8 mouse cellular contexts compared by ENCODE assay signal in the genomic region with DNA sequence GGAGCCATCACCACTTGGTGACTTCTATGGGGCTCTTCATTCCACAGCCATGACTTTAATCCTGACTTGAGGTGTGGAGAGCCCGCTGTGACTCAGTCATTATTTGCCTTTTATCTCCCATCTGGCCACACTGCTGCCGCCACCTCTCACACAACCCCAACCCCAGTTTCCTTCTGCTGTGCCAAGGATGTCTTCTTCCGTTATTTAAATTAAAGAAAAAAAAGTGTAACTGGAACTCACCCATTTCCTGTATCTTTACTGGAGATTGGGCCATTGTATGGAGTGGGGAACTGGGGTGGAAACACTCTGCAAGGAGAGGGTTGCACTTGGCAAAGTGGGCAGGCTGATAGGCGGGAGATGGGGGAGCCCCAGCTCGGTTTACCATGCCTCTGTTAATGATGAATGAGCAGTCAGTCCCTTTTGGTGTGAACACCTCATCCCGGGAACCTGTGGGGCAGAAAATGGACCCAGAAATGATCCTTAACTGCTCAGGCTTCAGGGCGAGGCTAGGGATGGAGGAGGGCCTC. TPM values are rescaled to one million over a fixed set of nuclear protein-coding genes. Genes with fewer than 3 reads are reported as not detected.
A peak's percentile ranks its signal among the peaks of the same experiment; 100 is the strongest.
DNase-seq lines count a peak whose midpoint lies in the region; ATAC-seq and TF ChIP-seq lines count a peak whose summit lies in the region.

No protein-coding gene starts in this region.

- WGBS in kidney, embryonic 16.5 days: 42% methylated on average over 7 of the region's 7 CpGs
- 43% methylated on average over 7 of the region's 7 CpGs for WGBS in intestine, embryonic 16.5 days

- no peak for TF ChIP-seq POLR2A in cortical plate, adult 2 months (IDR thresholded peaks at IDR 0.05; ENCODE audit: extremely low read depth, insufficient read depth, low read length)
- no peak for TF ChIP-seq POLR2A in myocyte (IDR thresholded peaks at IDR 0.05; ENCODE audit: insufficient read length, low read depth)

- no peaks in the 10 kb centered on the region for H3K9me3 ChIP-seq in kidney, embryonic 16.5 days (ENCODE audit: low read length)
- no peaks in the 10 kb centered on the region for H3K9me3 ChIP-seq in intestine, embryonic 16.5 days (ENCODE audit: control insufficient read depth, low read length)

- no peaks in the 10 kb centered on the region for H3K27me3 ChIP-seq in kidney, embryonic 16.5 days (ENCODE audit: insufficient read depth, low read length)
- no peaks in the 10 kb centered on the region for H3K27me3 ChIP-seq in intestine, embryonic 16.5 days (replicated peaks; ENCODE audit: control insufficient read depth, insufficient read depth, low read length)
- no peaks in the 10 kb centered on the region for H3K27me3 ChIP-seq in myocyte (ENCODE audit: control insufficient read depth, insufficient read depth, insufficient read length)

- DNase-seq in kidney, adult 8-10 months: no peak
- DNase-seq in spleen, adult 12 weeks (ENCODE audit: low spot score): no peak
- DNase-seq in kidney, postnatal 10 days: no peak
- DNase-seq in right cerebral cortex, postnatal 14 days: no peak

- TF ChIP-seq CTCF in cortical plate, adult 2 months (IDR thresholded peaks at IDR 0.05; ENCODE audit: extremely low read depth, insufficient read depth, low read length): no peak

- peaks cover 35% of the 10 kb centered on the region for H3K36me3 ChIP-seq in kidney, embryonic 16.5 days (ENCODE audit: insufficient read depth, low read length)
- H3K36me3 ChIP-seq in intestine, embryonic 16.5 days (ENCODE audit: control insufficient read depth, insufficient read depth, low read length): peaks cover 6% of the 10 kb centered on the region; the same call in 1 of the 2 replicates
- H3K36me3 ChIP-seq in myocyte (ENCODE audit: control insufficient read depth, insufficient read depth): no peaks in the 10 kb centered on the region

- peaks cover 49% of the 10 kb centered on the region for H3K4me1 ChIP-seq in kidney, embryonic 16.5 days (ENCODE audit: insufficient read depth, low read length)
- H3K4me1 ChIP-seq in cortical plate, adult 2 months (ENCODE audit: control insufficient read depth, insufficient read depth, low read length): no peaks in the 10 kb centered on the region; the same call in 1 of the 2 replicates
- H3K4me1 ChIP-seq in intestine, embryonic 16.5 days (ENCODE audit: control insufficient read depth, insufficient read depth, low read length): peaks cover 37% of the 10 kb centered on the region

- H3K9ac ChIP-seq in kidney, embryonic 16.5 days (replicated peaks; ENCODE audit: low read length): no peak overlapping the region; the same call in 1 of the 2 replicates
- peak overlapping the region; percentile 85; the same call in 1 of the 2 replicates for H3K9ac ChIP-seq in intestine, embryonic 16.5 days (ENCODE audit: low read depth, low read length)

- H3ac ChIP-seq in myocyte (ENCODE audit: control insufficient read depth, insufficient read length): peak overlapping the region; percentile 8

- ATAC-seq in kidney, embryonic 16.5 days (ENCODE audit: low FRiP score, low TSS enrichment): peak; percentile 18
- ATAC-seq in intestine, embryonic 16.5 days: no peak

- peak overlapping the region; percentile 71; the same call in 1 of the 2 replicates for H3K4me3 ChIP-seq in kidney, embryonic 16.5 days (ENCODE audit: low read length)
- peak overlapping the region; percentile 59; the same call in 1 of the 2 replicates for H3K4me3 ChIP-seq in cortical plate, adult 2 months (ENCODE audit: insufficient read depth, low read length)
- peak overlapping the region; percentile 75 for H3K4me3 ChIP-seq in intestine, embryonic 16.5 days (ENCODE audit: low read length)
- peak overlapping the region; percentile 35 for H3K4me3 ChIP-seq in myocyte

- peaks cover 14% of the 10 kb centered on the region for H3K79me2 ChIP-seq in myocyte (ENCODE audit: control insufficient read depth, insufficient read depth)

- H3K27ac ChIP-seq in kidney, embryonic 16.5 days (ENCODE audit: low read length): no peak overlapping the region
- H3K27ac ChIP-seq in cortical plate, adult 2 months (ENCODE audit: insufficient read depth, low read length): no peak overlapping the region
- H3K27ac ChIP-seq in intestine, embryonic 16.5 days (ENCODE audit: low read length): peak overlapping the region; percentile 28; the same call in 1 of the 2 replicates

- peak overlapping the region; percentile 97 for H3K4me2 ChIP-seq in kidney, embryonic 16.5 days (replicated peaks; ENCODE audit: low read depth, low read length)
- peak overlapping the region; percentile 94 for H3K4me2 ChIP-seq in intestine, embryonic 16.5 days (ENCODE audit: low read depth, low read length)
- no peak overlapping the region for H3K4me2 ChIP-seq in myocyte (ENCODE audit: low read depth)

TF ChIP-seq in myocyte, 11 proteins besides CTCF, POLR2A, EP300 and RAD21:
- TF ChIP-seq REST (IDR thresholded peaks at IDR 0.05; ENCODE audit: insufficient read depth, insufficient read length): no peak
- TF ChIP-seq SRF (IDR thresholded peaks at IDR 0.05; ENCODE audit: control insufficient read depth, insufficient read length, low read depth): no peak
- TF ChIP-seq USF1 (IDR thresholded peaks at IDR 0.05; ENCODE audit: low read depth): no peak
- no peak for TF ChIP-seq MYOD1 (IDR thresholded peaks at IDR 0.05; ENCODE audit: control insufficient read depth in 1 of 3, insufficient read length in 2 of 3, low read depth in 2 of 3)
- TF ChIP-seq POLR2AphosphoS2 (IDR thresholded peaks at IDR 0.05; ENCODE audit: insufficient read length, low read depth): no peak
- TF ChIP-seq TCF12 (IDR thresholded peaks at IDR 0.05; ENCODE audit: insufficient read depth, poor library complexity, severe bottlenecking): no peak
- TF ChIP-seq TCF3 (IDR thresholded peaks at IDR 0.05; ENCODE audit: insufficient read length, low read depth): no peak
- no peak for TF ChIP-seq CEBPB (IDR thresholded peaks at IDR 0.05; ENCODE audit: insufficient read depth, poor library complexity, severe bottlenecking)
- TF ChIP-seq MAX (IDR thresholded peaks at IDR 0.05; ENCODE audit: low read depth): no peak
- no peak for TF ChIP-seq E2F4 (IDR thresholded peaks at IDR 0.05; ENCODE audit: insufficient read depth)
- no peak for TF ChIP-seq MYOG (IDR thresholded peaks at IDR 0.05; ENCODE audit: control insufficient read depth in 1 of 3, insufficient read depth in 1 of 3, insufficient read length in 2 of 3, low read depth in 2 of 3)

RNA-seq across cellular contexts. Expression of gene Fam189b, which starts 0.3 kb away (rescaled TPM):
- polyA plus RNA-seq in kidney, embryonic 16.5 days (2015; fragmentation: Nextera tagmentation; extraction: Ambion mirVana): 43.6 and 51.2 TPM in 2 replicates
- polyA plus RNA-seq in cortical plate, adult 2 months (2012; rRNA removed): 84.1 and 86.2 TPM in 2 replicates
- 16.7 and 20.8 TPM in 2 replicates for polyA plus RNA-seq in intestine, embryonic 16.5 days (2015; fragmentation: Nextera tagmentation; extraction: Ambion mirVana)
- polyA plus RNA-seq in myocyte (2012; fragmentation: generic; extraction: Trizol): 15.0 TPM

RNA-seq across cellular contexts. Expression of gene Scamp3, which starts 5.3 kb away (rescaled TPM):
- 140 TPM in 2 replicates for polyA plus RNA-seq in kidney, embryonic 16.5 days (2015; fragmentation: Nextera tagmentation; extraction: Ambion mirVana)
- 94.5 and 95.7 TPM in 2 replicates for polyA plus RNA-seq in cortical plate, adult 2 months (2012; rRNA removed)
- 141 and 142 TPM in 2 replicates for polyA plus RNA-seq in intestine, embryonic 16.5 days (2015; fragmentation: Nextera tagmentation; extraction: Ambion mirVana)
- 127 TPM for polyA plus RNA-seq in myocyte (2012; fragmentation: generic; extraction: Trizol)

RNA-seq across cellular contexts. Expression of gene Clk2, which starts 18.0 kb away (rescaled TPM):
- polyA plus RNA-seq in kidney, embryonic 16.5 days (2015; fragmentation: Nextera tagmentation; extraction: Ambion mirVana): 29.1 and 30.6 TPM in 2 replicates
- 68.0 and 73.0 TPM in 2 replicates for polyA plus RNA-seq in cortical plate, adult 2 months (2012; rRNA removed)
- polyA plus RNA-seq in intestine, embryonic 16.5 days (2015; fragmentation: Nextera tagmentation; extraction: Ambion mirVana): 17.3 and 18.0 TPM in 2 replicates
- polyA plus RNA-seq in myocyte (2012; fragmentation: generic; extraction: Trizol): 22.2 TPM

RNA-seq across cellular contexts. Expression of gene Gba, which starts 20.1 kb away (rescaled TPM):
- polyA plus RNA-seq in kidney, embryonic 16.5 days (2015; fragmentation: Nextera tagmentation; extraction: Ambion mirVana): 54.9 and 56.1 TPM in 2 replicates
- 85.1 and 86.1 TPM in 2 replicates for polyA plus RNA-seq in cortical plate, adult 2 months (2012; rRNA removed)
- 73.1 and 87.5 TPM in 2 replicates for polyA plus RNA-seq in intestine, embryonic 16.5 days (2015; fragmentation: Nextera tagmentation; extraction: Ambion mirVana)
- polyA plus RNA-seq in myocyte (2012; fragmentation: generic; extraction: Trizol): 52.5 TPM

RNA-seq across cellular contexts. Expression of gene Hcn3, which starts 22.6 kb away (rescaled TPM):
- 1.8 and 2.0 TPM in 2 replicates for polyA plus RNA-seq in kidney, embryonic 16.5 days (2015; fragmentation: Nextera tagmentation; extraction: Ambion mirVana)
- 14.2 and 14.5 TPM in 2 replicates for polyA plus RNA-seq in cortical plate, adult 2 months (2012; rRNA removed)
- 2.0 TPM in 2 replicates for polyA plus RNA-seq in intestine, embryonic 16.5 days (2015; fragmentation: Nextera tagmentation; extraction: Ambion mirVana)
- polyA plus RNA-seq in myocyte (2012; fragmentation: generic; extraction: Trizol): 0.10 TPM
